Mouse (Mus musculus) olfactory bulb, adult 2 months (tissue): ENCODE data around the gene Cdh16.

Source experiments
- CTCF ChIP-seq: fragments of 200-500 bp; IDR thresholded peaks from 2 replicates; pipeline ENCODE4 v1.5.1; 2012; ENCODE audit warnings: low read depth, mild to moderate bottlenecking, low read length, moderate library complexity; ENCODE audit not compliant: insufficient read depth
- POLR2A ChIP-seq: fragments of 200-500 bp; IDR thresholded peaks from 2 replicates; pipeline ENCODE4 v1.6.1; 2012; ENCODE audit warnings: mild to moderate bottlenecking, low read depth, low read length, moderate library complexity; ENCODE audit not compliant: insufficient read depth

DNA sequence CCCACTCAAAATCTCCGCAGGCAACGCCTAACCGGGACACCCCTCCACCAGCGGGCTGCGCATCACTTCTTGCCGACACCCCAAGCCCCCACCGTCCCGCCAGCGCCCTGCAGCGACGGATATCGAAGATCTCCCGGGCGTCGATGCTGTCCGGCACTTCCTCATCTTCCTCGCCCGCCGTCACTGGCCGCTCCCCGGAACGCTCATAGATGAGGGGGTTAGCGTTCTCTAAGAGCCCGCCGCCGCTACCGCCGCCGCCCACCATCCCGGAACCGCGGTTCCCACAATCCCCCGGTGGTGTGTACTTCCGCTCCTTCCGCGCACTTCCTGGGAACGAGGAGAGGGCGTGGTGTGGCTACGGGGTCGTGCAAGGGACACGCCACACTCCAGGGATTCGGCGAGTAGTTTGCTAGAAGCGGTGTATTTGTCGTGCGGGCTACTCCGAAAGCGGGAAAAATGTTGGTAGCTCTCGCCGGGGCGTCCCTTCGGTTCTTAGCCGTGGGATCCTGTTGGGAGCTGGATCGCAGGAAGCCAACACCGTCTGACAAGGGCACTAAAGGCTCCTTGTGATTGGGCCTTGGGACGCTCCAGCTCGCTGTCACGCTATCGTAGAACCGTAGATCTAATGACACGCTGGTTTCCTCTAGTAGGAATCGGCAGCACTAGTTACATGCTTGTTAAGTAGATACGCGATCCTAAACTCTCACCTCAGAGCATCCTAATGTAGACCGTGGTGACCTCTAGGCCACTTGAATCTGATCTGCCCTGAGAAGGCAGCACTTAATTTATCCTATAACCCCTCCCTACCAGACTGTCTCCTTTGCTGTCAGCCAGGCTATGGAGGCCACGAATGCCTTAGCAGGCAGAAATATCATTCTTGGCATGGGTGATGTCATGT is 17.5 kb upstream of the Cdh16 start, which contains the start of gene Ciao2b:
- TF ChIP-seq POLR2A (peak; percentile 82), CTCF (no peak)
